Mouse (Mus musculus): ENCODE measurements around the gene Il11. TPM values are rescaled to one million over a fixed set of nuclear protein-coding genes. Genes with fewer than 3 reads are reported as not detected.
"Not testable (repeated sequence)": the region's sequence is repeated elsewhere in the genome, so short reads cannot be mapped to it uniquely, and the experiment has no call there.

The Il11 gene
- 0.28 TPM in 1 of 2 replicates, not detected in the other for polyA plus RNA-seq (2014; fragmentation: Nextera tagmentation; extraction: Ambion mirVana)

DNA sequence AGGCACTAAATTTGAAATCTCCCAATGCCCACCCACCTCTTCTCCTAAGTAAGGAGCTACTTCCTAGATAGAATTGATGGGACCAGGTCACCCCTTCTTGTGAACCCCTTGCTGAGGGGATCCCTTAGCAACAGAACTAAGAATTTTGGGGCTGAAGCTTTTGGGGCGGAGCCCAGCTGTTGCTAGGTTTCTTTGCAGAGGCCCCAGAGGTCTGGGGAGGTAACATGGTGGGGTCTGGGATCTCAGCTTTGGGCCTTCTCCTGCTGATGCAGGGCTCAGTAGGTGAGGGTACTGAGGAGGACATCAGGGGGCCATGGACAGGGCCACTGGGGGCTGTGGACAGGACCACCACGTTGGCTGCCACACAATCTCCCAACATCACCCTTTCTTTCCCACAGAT lies at the start of gene Il11, which contains the start of gene Tmem190:
Gene Il11, minus strand, starts transcription at position 101 of the 400 bp plus-strand sequence.
Gene Tmem190, plus strand, starts transcription at position 179 of the 400 bp plus-strand sequence.
- Histone ChIP-seq H3K36me3 (ENCODE audit: control insufficient read depth, insufficient read depth, low read length) (no peaks in the 10 kb centered on the region), H3K4me1 (replicated peaks; ENCODE audit: control insufficient read depth, insufficient read depth, low read length) (peaks cover 9% of the 10 kb centered on the region; the same call in 1 of the 2 replicates), H3K9ac (ENCODE audit: low read length) (no peak within 1 kb of the TSS), H3K4me3 (ENCODE audit: low read depth, low read length) (no peak within 1 kb of the TSS), H3K27me3 (replicated peaks; ENCODE audit: control insufficient read depth, insufficient read depth, low read length) (peaks cover 13% of the 10 kb centered on the region), H3K27ac (ENCODE audit: low read depth) (no peak within 1 kb of the TSS), H3K9me3 (ENCODE audit: control insufficient read depth, low read length) (no peaks in the 10 kb centered on the region), H3K4me2 (ENCODE audit: low read length) (no peak within 1 kb of the TSS)
- WGBS: 72% methylated on average over 2 of the region's 2 CpGs
- no peak for DNase-seq (ENCODE audit: low spot score)
- ATAC-seq (replicated peaks; ENCODE audit: low FRiP score, low TSS enrichment, low read depth): no peak

DNA sequence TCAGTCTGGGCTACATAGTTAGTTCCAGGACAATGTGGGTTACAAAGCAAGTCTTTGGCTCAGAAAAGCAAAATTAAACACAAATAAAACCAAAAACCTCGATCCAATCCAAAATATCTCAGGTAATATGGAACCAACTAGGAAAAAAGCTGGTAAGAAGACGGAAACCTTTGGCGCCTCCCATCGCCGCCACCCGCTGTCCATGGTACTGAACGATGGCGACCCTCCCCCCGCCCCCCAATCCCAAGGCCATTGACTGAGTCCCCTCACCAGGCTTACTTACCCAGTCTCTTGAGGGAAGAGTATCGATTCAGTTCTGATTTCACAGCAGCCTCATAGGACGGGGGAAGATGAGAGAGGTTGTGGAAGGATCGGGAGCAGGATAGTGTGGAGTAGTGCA lies 47.8 kb upstream of the Il11 start:
- Histone ChIP-seq H3K4me1 (replicated peaks; ENCODE audit: control insufficient read depth, insufficient read depth, low read length) (no peaks in the 10 kb centered on the region), H3K27ac (ENCODE audit: low read depth) (no peak overlapping the region), H3K4me2 (ENCODE audit: low read length) (no peak overlapping the region), H3K9me3 (ENCODE audit: control insufficient read depth, low read length) (no peaks in the 10 kb centered on the region), H3K9ac (ENCODE audit: low read length) (no peak overlapping the region), H3K27me3 (replicated peaks; ENCODE audit: control insufficient read depth, insufficient read depth, low read length) (peaks cover 33% of the 10 kb centered on the region), H3K36me3 (ENCODE audit: control insufficient read depth, insufficient read depth, low read length) (no peaks in the 10 kb centered on the region), H3K4me3 (ENCODE audit: low read depth, low read length) (no peak overlapping the region)
- DNase-seq (ENCODE audit: low spot score) (peak; percentile 66), ATAC-seq (replicated peaks; ENCODE audit: low FRiP score, low TSS enrichment, low read depth) (no peak; the same call in 1 of the 2 replicates)
- 6% methylated on average over 12 of the region's 12 CpGs for WGBS

DNA sequence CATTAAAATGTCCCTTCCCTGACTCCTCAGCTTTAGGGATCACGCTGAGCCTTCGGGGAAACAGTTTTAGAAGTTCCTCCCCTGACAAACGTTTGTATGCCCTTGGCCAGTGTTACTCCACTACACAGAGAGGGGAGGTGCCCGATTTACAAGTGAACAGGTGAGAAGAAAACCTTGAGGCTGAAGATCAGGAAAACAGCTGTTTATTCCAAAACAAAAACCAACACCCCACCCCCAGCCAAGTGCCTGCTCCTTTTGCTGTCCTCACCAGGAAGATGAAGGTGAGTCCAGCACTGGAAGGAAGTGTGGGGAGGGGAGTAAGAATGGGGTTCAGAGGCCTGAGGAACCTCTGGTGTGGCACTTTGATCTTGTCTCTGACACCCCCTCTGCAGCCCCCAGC lies 42.7 kb upstream of the Il11 start:
- DNase-seq (ENCODE audit: low spot score) (no peak), ATAC-seq (replicated peaks; ENCODE audit: low FRiP score, low TSS enrichment, low read depth) (no peak)
- Histone ChIP-seq H3K27ac (ENCODE audit: low read depth) (no peak overlapping the region), H3K9ac (ENCODE audit: low read length) (no peak overlapping the region), H3K4me1 (replicated peaks; ENCODE audit: control insufficient read depth, insufficient read depth, low read length) (no peaks in the 10 kb centered on the region), H3K9me3 (ENCODE audit: control insufficient read depth, low read length) (no peaks in the 10 kb centered on the region), H3K27me3 (replicated peaks; ENCODE audit: control insufficient read depth, insufficient read depth, low read length) (peaks cover 5% of the 10 kb centered on the region), H3K4me2 (ENCODE audit: low read length) (no peak overlapping the region), H3K36me3 (ENCODE audit: control insufficient read depth, insufficient read depth, low read length) (no peaks in the 10 kb centered on the region), H3K4me3 (ENCODE audit: low read depth, low read length) (no peak overlapping the region)
- 54% methylated on average over 4 of the region's 4 CpGs for WGBS

DNA sequence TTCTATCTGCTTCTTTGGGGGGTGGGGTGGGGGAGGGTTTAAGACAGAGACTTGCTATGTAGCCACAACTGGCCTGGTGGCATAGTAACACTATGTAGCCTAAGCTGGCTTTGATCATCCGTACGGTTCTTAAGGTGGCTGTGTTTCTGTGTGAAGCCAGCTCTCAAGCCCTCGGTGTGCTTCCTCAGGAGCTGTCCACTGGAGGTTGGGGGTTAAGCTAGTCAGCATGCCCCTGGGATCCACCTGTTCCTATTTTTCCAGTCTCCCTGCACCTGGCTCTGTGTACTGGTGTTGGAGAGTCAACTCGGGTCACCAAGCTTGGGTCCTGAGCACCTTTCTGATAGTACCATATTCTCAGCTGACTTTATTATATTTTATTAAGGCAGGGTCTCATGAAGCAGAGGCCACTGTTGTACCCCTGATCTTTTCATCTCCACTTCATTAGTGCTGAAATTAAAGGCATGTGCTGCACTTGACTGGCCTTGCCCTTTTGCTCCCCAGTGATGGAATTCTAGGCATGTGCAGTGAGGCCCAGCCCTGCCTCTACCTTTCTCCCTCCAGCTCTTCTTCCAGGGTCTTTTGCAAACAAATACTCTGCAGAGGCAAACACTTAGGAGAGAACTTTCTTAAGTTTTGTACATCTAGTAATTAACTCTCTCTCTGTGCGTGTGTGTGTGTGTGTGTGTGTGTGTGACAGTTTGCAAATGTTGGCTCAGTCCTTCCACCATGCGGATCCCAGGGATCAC lies 39.7 kb upstream of the Il11 start:
- Histone ChIP-seq H3K9me3 (ENCODE audit: control insufficient read depth, low read length) (no peaks in the 10 kb centered on the region), H3K9ac (ENCODE audit: low read length) (no peak overlapping the region), H3K4me1 (replicated peaks; ENCODE audit: control insufficient read depth, insufficient read depth, low read length) (no peaks in the 10 kb centered on the region), H3K27ac (ENCODE audit: low read depth) (no peak overlapping the region), H3K4me2 (ENCODE audit: low read length) (no peak overlapping the region), H3K4me3 (ENCODE audit: low read depth, low read length) (no peak overlapping the region), H3K27me3 (replicated peaks; ENCODE audit: control insufficient read depth, insufficient read depth, low read length) (no peaks in the 10 kb centered on the region), H3K36me3 (ENCODE audit: control insufficient read depth, insufficient read depth, low read length) (no peaks in the 10 kb centered on the region)
- DNase-seq (ENCODE audit: low spot score): no peak
- no peak for ATAC-seq (replicated peaks; ENCODE audit: low FRiP score, low TSS enrichment, low read depth)
- WGBS: 52% methylated on average over 6 of the region's 6 CpGs

DNA sequence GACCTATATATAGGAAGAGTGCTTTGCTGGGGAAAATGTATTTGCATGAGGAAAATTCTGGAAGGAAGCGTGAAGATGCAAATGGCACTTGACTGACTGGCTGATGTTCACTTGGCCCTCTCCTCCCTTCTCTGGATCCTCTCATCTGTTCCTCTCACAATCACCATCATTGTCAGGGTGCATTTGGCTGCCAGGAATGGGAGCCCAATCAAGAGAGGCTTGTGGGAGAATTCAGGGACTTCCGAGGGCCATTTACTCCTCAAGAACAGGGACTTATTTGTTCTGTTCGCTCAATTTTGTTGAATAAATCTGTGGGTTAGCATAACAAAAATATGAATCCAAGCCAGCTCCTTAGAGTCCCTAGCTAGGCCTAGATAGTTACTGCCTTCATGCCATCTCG lies 39.0 kb upstream of the Il11 start:
- no peak overlapping the region for H3K9ac ChIP-seq (ENCODE audit: low read length)
- ATAC-seq (replicated peaks; ENCODE audit: low FRiP score, low TSS enrichment, low read depth) (no peak), DNase-seq (ENCODE audit: low spot score) (no peak)
- no peaks in the 10 kb centered on the region for H3K9me3 ChIP-seq (ENCODE audit: control insufficient read depth, low read length)
- H3K4me1 ChIP-seq (replicated peaks; ENCODE audit: control insufficient read depth, insufficient read depth, low read length): no peaks in the 10 kb centered on the region
- H3K36me3 ChIP-seq (ENCODE audit: control insufficient read depth, insufficient read depth, low read length): no peaks in the 10 kb centered on the region
- H3K4me3 ChIP-seq (ENCODE audit: low read depth, low read length): no peak overlapping the region
- H3K27ac ChIP-seq (ENCODE audit: low read depth): no peak overlapping the region
- 74% methylated on average over 4 of the region's 4 CpGs for WGBS
- H3K27me3 ChIP-seq (replicated peaks; ENCODE audit: control insufficient read depth, insufficient read depth, low read length): no peaks in the 10 kb centered on the region
- no peak overlapping the region for H3K4me2 ChIP-seq (ENCODE audit: low read length)

DNA sequence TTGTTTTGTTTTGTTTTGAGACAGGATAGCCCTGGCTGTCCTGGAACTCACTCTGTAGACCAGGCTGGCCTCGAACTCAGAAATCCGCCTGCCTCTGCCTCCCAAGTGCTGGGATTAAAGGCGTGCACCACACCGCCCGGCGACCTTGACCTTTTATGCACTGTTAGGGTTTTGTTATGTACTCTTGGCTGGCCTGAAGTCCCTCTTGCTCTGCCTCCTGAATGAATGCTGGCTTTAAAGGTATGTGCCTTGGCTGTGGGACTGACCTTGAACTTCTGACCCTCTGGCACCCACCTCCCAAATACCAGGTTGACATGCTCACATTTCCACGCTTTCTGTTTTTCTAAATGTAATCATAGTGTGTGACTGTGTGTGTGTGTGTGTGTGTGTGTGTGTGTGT lies 38.3 kb upstream of the Il11 start:
- not testable (repeated sequence) for ATAC-seq (replicated peaks; ENCODE audit: low FRiP score, low TSS enrichment, low read depth); H3K4me3 ChIP-seq (ENCODE audit: low read depth, low read length); H3K9me3 ChIP-seq (ENCODE audit: control insufficient read depth, low read length); H3K27ac ChIP-seq (ENCODE audit: low read depth); H3K4me1 ChIP-seq (replicated peaks; ENCODE audit: control insufficient read depth, insufficient read depth, low read length); DNase-seq (ENCODE audit: low spot score); H3K27me3 ChIP-seq (replicated peaks; ENCODE audit: control insufficient read depth, insufficient read depth, low read length); H3K4me2 ChIP-seq (ENCODE audit: low read length); H3K36me3 ChIP-seq (ENCODE audit: control insufficient read depth, insufficient read depth, low read length); H3K9ac ChIP-seq (ENCODE audit: low read length)
- 89% methylated on average over 7 of the region's 7 CpGs for WGBS

DNA sequence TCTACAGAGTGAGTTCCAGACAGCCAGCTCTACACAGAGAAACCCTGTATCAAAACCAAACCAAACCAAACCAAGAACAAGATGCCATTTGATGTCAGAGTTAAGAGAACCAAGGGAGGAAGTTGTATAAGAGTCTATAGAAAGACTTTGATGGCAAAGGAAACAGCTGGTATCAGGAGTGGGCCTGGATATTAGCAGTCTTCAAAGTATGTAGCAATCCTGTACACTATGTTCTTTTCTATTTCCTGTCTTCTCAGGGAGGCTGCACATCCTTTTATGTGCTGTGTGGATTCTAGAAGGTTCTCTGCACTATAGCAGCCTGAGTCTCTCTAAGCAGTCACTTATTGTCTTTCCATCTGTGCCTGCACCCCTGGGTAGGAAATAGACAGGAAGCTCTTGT lies 33.9 kb upstream of the Il11 start:
- no peaks in the 10 kb centered on the region for H3K36me3 ChIP-seq (ENCODE audit: control insufficient read depth, insufficient read depth, low read length)
- H3K4me1 ChIP-seq (replicated peaks; ENCODE audit: control insufficient read depth, insufficient read depth, low read length): no peaks in the 10 kb centered on the region; the same call in 1 of the 2 replicates
- no peak overlapping the region for H3K9ac ChIP-seq (ENCODE audit: low read length)
- no peaks in the 10 kb centered on the region for H3K27me3 ChIP-seq (replicated peaks; ENCODE audit: control insufficient read depth, insufficient read depth, low read length)
- ATAC-seq (replicated peaks; ENCODE audit: low FRiP score, low TSS enrichment, low read depth): no peak
- H3K27ac ChIP-seq (ENCODE audit: low read depth): no peak overlapping the region
- H3K4me3 ChIP-seq (ENCODE audit: low read depth, low read length): no peak overlapping the region
- no peak overlapping the region for H3K4me2 ChIP-seq (ENCODE audit: low read length)
- no peaks in the 10 kb centered on the region for H3K9me3 ChIP-seq (ENCODE audit: control insufficient read depth, low read length)
- no peak for DNase-seq (ENCODE audit: low spot score)

DNA sequence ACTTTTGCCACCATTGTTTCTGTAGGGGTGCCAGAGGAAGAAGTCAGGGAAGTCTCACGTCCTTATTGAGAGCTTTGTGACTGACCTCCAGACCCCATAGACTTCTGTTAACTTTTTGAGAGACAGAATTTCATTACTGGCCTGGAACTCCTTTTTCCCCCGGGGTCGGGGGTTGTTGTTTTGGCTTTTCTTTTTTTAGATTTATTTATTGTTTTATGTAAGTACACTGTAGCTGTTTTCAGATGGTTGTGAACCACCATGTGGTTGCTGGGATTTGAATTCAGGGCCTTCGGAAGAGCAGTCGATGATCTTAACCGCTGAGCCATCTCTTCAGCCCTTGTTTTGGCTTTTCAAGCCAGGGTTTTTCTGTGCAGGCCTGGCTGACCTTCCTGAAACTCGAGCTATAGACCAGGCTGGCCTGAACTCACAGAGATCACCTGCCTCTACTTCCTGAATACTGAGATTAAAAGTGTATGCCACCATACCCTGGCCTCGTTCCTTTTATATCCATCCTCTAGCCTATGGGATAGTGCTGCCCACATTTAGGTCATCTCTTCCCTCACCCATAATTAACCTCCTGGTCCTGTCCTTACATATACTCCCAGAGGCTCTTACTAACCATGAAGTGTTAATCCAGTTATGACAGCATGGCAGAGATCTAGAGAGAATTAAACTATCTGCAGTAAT lies 30.6 kb upstream of the Il11 start:
- 23% methylated on average over 8 of the region's 8 CpGs for WGBS
- Histone ChIP-seq H3K27me3 (replicated peaks; ENCODE audit: control insufficient read depth, insufficient read depth, low read length) (no peaks in the 10 kb centered on the region), H3K27ac (ENCODE audit: low read depth) (peak overlapping the region; percentile 98), H3K4me2 (ENCODE audit: low read length) (peak overlapping the region; percentile 57), H3K4me1 (replicated peaks; ENCODE audit: control insufficient read depth, insufficient read depth, low read length) (peaks cover 21% of the 10 kb centered on the region), H3K4me3 (ENCODE audit: low read depth, low read length) (peak overlapping the region; percentile 95), H3K36me3 (ENCODE audit: control insufficient read depth, insufficient read depth, low read length) (peaks cover 26% of the 10 kb centered on the region), H3K9ac (ENCODE audit: low read length) (peak overlapping the region; percentile 47), H3K9me3 (ENCODE audit: control insufficient read depth, low read length) (no peaks in the 10 kb centered on the region)
- ATAC-seq (replicated peaks; ENCODE audit: low FRiP score, low TSS enrichment, low read depth) (no peak), DNase-seq (ENCODE audit: low spot score) (no peak)

Measured in intestine, embryonic 14.5 days (tissue).